Mouse (Mus musculus): ENCODE measurements around the gene Hsdl2.

DNA sequence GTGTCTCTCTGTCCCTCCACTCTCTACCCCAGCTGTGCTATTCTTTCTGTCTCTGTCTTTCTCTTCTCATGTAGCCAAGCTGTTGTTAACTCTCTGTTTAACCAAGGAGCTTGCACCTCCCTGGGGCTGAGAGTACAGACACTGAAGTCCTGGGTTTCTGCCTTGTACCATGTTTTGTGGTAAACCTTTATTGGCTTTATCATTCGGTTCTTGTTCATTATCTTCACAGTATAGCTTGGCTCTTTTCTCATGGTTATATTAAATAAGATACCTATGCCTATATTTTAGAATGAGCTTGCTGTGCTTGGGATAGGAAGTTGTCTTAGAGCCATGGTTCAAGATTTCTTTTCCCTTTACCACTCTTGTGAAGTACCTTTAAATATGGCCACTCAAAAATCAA is 53.2 kb downstream of the Hsdl2 start:
- TF ChIP-seq GATA1 (IDR thresholded peaks at IDR 0.05; ENCODE audit: low read length) (no peak), TAL1 (IDR thresholded peaks at IDR 0.05; ENCODE audit: low read length) (no peak)

Data from erythroblast, embryonic 14.5 days (primary cell).